Mouse (Mus musculus) megakaryocyte, adult 5-6 weeks (primary cell): ENCODE measurements around the gene 1700016H13Rik. TPM values are rescaled to one million over a fixed set of nuclear protein-coding genes. Genes with fewer than 3 reads are reported as not detected.

ENCODE experiments used
- ATAC-seq: 2 replicates; pipeline ENCODE4 v1.8.0; 2016; ENCODE audit warnings: mild to moderate bottlenecking, inconsistent platforms; ENCODE audit not compliant: poor library complexity, severe bottlenecking
- total RNA-seq, 2 experiments: library from RNA; stranded (forward) in 1 of 2; stranded (reverse) in 1 of 2; fragments of 153-499, 151-499 nt in 1 of 2; fragments of 221-1000, 200-1000 nt in 1 of 2; gene quantifications; 2 replicates each; pipeline versions ENCODE4 v1.2.3 to v1.2.4; 2015 to 2017

1700016H13Rik gene
- total RNA-seq, 2 experiments from 2014 or later = not detected

DNA sequence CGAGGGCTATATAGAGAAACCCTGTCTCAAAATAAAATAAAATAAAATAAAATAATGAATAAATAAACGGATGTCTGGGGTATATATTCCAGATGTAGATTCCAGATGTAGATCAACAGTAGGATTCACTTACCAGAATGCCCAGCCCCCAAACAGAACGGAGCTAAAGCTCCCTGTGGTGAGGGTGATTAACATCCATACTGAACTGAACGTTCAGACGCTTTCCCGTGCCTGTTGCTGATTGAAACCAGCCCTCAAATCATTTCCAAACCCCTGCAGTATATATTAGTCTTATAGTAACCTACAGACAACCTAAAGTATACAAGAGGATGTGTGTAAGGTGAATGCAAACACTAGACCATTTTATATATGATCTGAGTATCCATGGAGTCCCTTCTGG is 18.7 kb upstream of the 1700016H13Rik start:
- ATAC-seq = no peak

- ATAC-seq = no peak
Observed at GRCm38 (mm10) chr5:103673611-103674010, 17.8 kb upstream of the 1700016H13Rik start.

GRCm38 (mm10) chr5:103671858-103672257 is 16.0 kb upstream of the 1700016H13Rik start:
- ATAC-seq = no peak

GRCm38 (mm10) chr5:103665876-103666275 is 10.1 kb upstream of the 1700016H13Rik start:
- no peak for ATAC-seq

DNA sequence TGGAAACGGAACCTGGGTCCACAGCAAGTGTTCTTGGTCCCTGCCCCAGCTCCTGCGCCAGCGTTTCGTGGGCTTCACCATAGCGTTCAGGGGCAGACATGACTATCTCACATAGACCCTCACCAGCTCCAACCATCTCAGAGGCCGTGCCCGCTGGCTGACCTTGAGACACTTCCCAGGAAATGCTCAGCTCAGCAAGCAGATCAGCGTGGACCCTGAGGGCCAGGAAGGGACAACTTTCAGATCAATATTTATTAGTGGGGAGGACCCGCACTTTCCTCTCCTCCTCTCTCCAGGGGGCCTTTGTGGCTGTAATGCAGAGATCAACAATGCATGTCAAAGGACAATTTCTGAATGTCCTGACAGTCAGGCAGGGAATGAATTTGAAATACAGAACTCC is 9.1 kb upstream of the 1700016H13Rik start:
- ATAC-seq = no peak

DNA sequence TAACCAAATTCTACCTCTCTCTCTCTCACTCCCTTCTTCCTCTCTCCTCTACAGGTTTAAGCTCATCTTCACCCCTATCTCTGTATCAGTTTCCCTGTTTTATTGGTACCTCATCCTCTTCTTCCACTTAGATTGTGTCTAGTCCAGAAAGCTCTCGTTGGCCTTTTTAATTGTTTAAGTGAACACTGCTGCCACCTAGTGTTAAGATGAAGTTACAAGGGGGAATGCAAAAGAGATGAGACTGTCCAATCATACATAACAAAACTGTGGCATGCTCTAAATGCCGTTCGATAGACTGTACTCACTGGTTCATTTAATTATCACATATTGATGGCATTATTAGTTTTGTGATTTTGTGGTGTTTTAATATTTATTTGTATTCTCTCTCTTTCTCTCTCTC is 3.8 kb upstream of the 1700016H13Rik start:
- peak; percentile 46 for ATAC-seq

DNA sequence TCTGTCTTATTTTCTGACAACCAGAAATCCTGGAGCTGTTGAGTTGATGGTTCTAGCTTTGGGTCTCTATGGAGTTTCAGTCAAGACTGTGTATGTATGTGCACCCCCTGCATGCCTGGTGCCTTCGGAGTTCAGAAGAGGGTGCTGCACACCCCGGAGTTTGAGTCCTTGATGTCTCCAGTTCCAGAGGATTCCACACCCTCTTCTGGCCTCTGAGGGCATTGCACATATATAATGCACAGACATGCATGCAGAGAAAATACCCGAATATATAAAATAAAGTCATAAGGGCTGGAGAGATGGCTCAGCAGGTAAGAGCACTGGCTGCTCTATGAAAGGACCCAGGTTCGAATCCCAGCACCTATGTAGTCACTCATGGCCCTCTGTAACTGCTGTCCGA is 3.1 kb upstream of the 1700016H13Rik start:
- ATAC-seq = no peak

DNA sequence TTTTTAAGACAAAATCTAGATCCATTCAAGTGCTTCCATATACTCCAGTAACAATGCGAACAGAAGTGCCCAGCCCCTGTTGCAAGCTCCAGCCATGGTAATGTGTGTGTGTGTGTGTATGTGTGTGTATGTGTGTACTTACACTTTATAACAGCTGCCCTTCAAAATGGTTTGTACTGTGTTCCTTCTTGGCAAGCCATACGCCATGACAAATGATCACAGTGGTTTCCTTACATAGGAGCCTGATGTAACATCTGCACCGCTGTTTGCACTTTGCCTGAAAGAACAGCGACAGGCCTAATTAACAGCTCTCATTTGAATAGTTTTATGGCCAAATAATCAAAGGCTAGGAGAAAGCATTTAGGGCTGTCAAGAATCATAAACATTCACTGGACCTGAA is 1.0 kb downstream of the 1700016H13Rik start:
- ATAC-seq = no peak

GRCm38 (mm10) chr5:103654225-103654624 is 1.6 kb downstream of the 1700016H13Rik start:
- peak; percentile 62 for ATAC-seq

GRCm38 (mm10) chr5:103647320-103647719 is 8.5 kb downstream of the 1700016H13Rik start:
- ATAC-seq = no peak

- ATAC-seq = no peak
Observed at GRCm38 (mm10) chr5:103644167-103644566, 11.6 kb downstream of the 1700016H13Rik start.

DNA sequence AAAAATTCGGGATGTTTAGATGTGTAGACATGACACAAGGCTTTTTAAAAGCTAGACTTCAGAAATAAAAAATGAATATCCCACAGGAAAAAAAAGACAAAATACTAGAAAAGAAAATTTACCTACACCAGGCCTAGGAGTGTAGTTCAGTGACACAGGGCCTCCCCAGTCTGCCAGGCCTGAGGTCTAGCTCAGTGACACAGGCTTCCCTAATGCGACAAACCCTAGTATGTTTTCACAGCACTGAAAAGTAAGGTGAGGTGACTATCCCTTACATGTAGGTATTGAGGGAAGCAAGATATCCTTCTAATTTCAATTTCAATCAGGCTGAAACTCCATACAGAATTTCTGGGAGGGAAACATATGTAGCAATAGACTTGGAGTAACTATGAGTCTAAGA is 18.6 kb downstream of the 1700016H13Rik start:
- ATAC-seq = no peak

GRCm38 (mm10) chr5:103629854-103630580 is 25.8 kb downstream of the 1700016H13Rik start:
- ATAC-seq = no peak

GRCm38 (mm10) chr5:103629111-103629764 is 26.6 kb downstream of the 1700016H13Rik start, which contains the start of gene Slc10a6:
Gene Slc10a6, minus strand, starts transcription at chr5:103629403.
- no peak for ATAC-seq

- no peak for ATAC-seq
Observed at GRCm38 (mm10) chr5:103628499-103628898, 27.3 kb downstream of the 1700016H13Rik start.

DNA sequence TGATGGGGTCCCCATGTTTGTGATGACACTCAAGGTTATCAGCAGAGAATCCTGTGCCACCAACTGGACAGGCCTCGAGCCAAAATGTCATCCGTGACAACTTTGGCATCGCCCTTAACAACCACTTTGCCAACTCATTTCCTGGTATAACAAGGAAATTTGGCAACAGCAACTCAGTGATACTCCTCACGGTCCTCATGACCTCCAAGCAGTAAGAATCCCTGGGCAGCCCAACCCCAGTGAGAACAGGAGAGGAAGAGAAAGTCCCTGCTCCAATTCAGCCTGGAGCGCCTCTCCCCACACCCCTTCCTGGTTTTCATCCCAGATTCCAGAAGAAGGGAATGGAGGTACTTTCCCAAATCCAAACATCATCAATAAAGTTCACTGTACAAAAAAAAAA is 31.0 kb downstream of the 1700016H13Rik start:
- ATAC-seq = no peak

DNA sequence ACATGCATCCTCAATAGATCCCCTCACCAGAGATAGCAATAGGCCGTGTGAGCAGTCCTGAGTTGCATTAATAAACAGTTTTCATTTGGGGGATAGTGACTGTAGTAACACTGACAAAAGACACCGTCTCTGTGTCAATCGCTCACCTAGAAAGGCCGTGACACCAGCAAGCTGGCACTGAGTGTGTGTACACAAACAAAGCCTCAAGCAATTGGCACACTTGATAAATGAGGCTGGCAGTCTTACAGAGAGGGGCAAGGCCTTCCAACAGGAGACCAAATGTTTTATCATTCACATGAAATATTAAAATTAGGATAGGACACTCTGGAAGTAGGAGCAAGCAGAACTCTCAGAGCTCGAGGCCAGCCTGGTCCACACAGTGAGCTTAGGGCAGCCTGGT is 33.5 kb downstream of the 1700016H13Rik start:
- ATAC-seq = no peak

- no peak for ATAC-seq
Observed at GRCm38 (mm10) chr5:103620301-103620973, 35.4 kb downstream of the 1700016H13Rik start.

- ATAC-seq = no peak
Observed at GRCm38 (mm10) chr5:103617191-103617590, 38.6 kb downstream of the 1700016H13Rik start.

GRCm38 (mm10) chr5:103614356-103614755 is 41.5 kb downstream of the 1700016H13Rik start:
- no peak for ATAC-seq

GRCm38 (mm10) chr5:103612316-103612715 is 43.5 kb downstream of the 1700016H13Rik start:
- ATAC-seq = no peak
